Mouse (Mus musculus) bone marrow macrophage, adult 2 months (primary cell): ENCODE results near the gene Emid1. TPM values are rescaled to one million over a fixed set of nuclear protein-coding genes. Genes with fewer than 3 reads are reported as not detected.

Experiments used
- H3K27ac ChIP-seq: 2 replicates; pipeline ENCODE4 v1.5.1; 2012; ENCODE audit warnings: low read depth, low read length; ENCODE audit not compliant: insufficient read depth
- H3K4me1 ChIP-seq: 2 replicates; pipeline ENCODE4 v1.6.1; 2012; ENCODE audit warnings: low read length; ENCODE audit not compliant: control insufficient read depth, insufficient read depth
- H3K4me3 ChIP-seq: 2 replicates; pipeline ENCODE4 v1.5.1; 2012; ENCODE audit warnings: mild to moderate bottlenecking, low read length, moderate library complexity; ENCODE audit not compliant: insufficient read depth
- CTCF ChIP-seq: IDR thresholded peaks from 2 replicates; pipeline ENCODE4 v1.5.1; 2012; ENCODE audit warnings: low read depth, mild to moderate bottlenecking, low read length, moderate library complexity
- POLR2A ChIP-seq: IDR thresholded peaks from 2 replicates; pipeline ENCODE4 v1.6.1; 2012; ENCODE audit warnings: mild to moderate bottlenecking, low read depth, low read length, borderline replicate concordance
- polyA plus RNA-seq: library from polyadenylated mRNA; stranded (reverse); fragments of >200 nt; gene quantifications from 2 replicates; pipeline ENCODE4 v1.2.4, GENCODE M21; 2012; ENCODE audit not compliant: missing spikeins, insufficient read depth, insufficient read length

Gene Emid1
- polyA plus RNA-seq, 1 experiment, result not detected

GRCm38 (mm10) chr11:5149249-5149648 lies 2.8 kb downstream of the Emid1 start:
- no peak for TF ChIP-seq POLR2A
- no peak for TF ChIP-seq CTCF
- no peak overlapping the region for H3K27ac ChIP-seq
- 0 out of 2 replicates have a peak, but pooled peaks cover 2% of the 10 kb centered on the region for H3K4me1 ChIP-seq
- no peak overlapping the region for H3K4me3 ChIP-seq

GRCm38 (mm10) chr11:5145600-5145999 lies 6.5 kb downstream of the Emid1 start:
- Histone ChIP-seq H3K4me3 (no peak overlapping the region), H3K4me1 (no peaks in the 10 kb centered on the region), H3K27ac (no peak overlapping the region)
- no peak for TF ChIP-seq CTCF
- TF ChIP-seq POLR2A, result no peak

- no peak overlapping the region for H3K27ac ChIP-seq
- H3K4me1 ChIP-seq, result no peaks in the 10 kb centered on the region
- TF ChIP-seq CTCF, result no peak
Observed at GRCm38 (mm10) chr11:5141965-5142364, 10.1 kb downstream of the Emid1 start.

GRCm38 (mm10) chr11:5141252-5141651 lies 10.8 kb downstream of the Emid1 start:
- no peak overlapping the region for H3K4me3 ChIP-seq
- TF ChIP-seq CTCF, result no peak
- TF ChIP-seq POLR2A, result no peak

More at GRCm38 (mm10) chr11:5141965-5142364, 10.1 kb downstream of the Emid1 start:
- H3K4me3 ChIP-seq, result no peak overlapping the region

GRCm38 (mm10) chr11:5140619-5141018 lies 11.4 kb downstream of the Emid1 start:
- Histone ChIP-seq H3K4me1 (no peaks in the 10 kb centered on the region), H3K4me3 (no peak overlapping the region), H3K27ac (no peak overlapping the region)
- TF ChIP-seq CTCF (no peak), POLR2A (no peak)

More at GRCm38 (mm10) chr11:5141252-5141651, 10.8 kb downstream of the Emid1 start:
- H3K4me1 ChIP-seq, result no peaks in the 10 kb centered on the region
- H3K27ac ChIP-seq, result no peak overlapping the region

- no peak for TF ChIP-seq POLR2A
- TF ChIP-seq CTCF, result no peak
- H3K4me1 ChIP-seq, result no peaks in the 10 kb centered on the region
- no peak overlapping the region for H3K27ac ChIP-seq
- no peak overlapping the region for H3K4me3 ChIP-seq
Observed at GRCm38 (mm10) chr11:5139372-5139771, 12.7 kb downstream of the Emid1 start.

- H3K4me1 ChIP-seq, result no peaks in the 10 kb centered on the region
- TF ChIP-seq CTCF (no peak), POLR2A (no peak)
- no peak overlapping the region for H3K4me3 ChIP-seq
- H3K27ac ChIP-seq, result no peak overlapping the region
Observed at GRCm38 (mm10) chr11:5138642-5139041, 13.4 kb downstream of the Emid1 start.

- TF ChIP-seq CTCF, result no peak
- TF ChIP-seq POLR2A, result no peak
- H3K4me1 ChIP-seq, result peaks cover 12% of the 10 kb centered on the region
- no peak overlapping the region for H3K4me3 ChIP-seq
- H3K27ac ChIP-seq, result no peak overlapping the region
Observed at GRCm38 (mm10) chr11:5135914-5136313, 16.1 kb downstream of the Emid1 start.

- Histone ChIP-seq H3K4me3 (no peak overlapping the region), H3K27ac (no peak overlapping the region), H3K4me1 (peaks cover 12% of the 10 kb centered on the region)
- TF ChIP-seq CTCF, result no peak
Observed at GRCm38 (mm10) chr11:5132751-5133150, 19.3 kb downstream of the Emid1 start.

GRCm38 (mm10) chr11:5130111-5130665 lies 21.9 kb downstream of the Emid1 start:
- Histone ChIP-seq H3K27ac (no peak overlapping the region), H3K4me3 (no peak overlapping the region), H3K4me1 (peaks cover 12% of the 10 kb centered on the region)
- TF ChIP-seq POLR2A (no peak), CTCF (no peak)

- no peak overlapping the region for H3K27ac ChIP-seq
Observed at GRCm38 (mm10) chr11:5129035-5129480, 23.0 kb downstream of the Emid1 start.

More at GRCm38 (mm10) chr11:5129035-5129480, 23.0 kb downstream of the Emid1 start:
- no peak overlapping the region for H3K4me3 ChIP-seq
- peaks cover 12% of the 10 kb centered on the region for H3K4me1 ChIP-seq
- TF ChIP-seq CTCF (no peak), POLR2A (no peak)
